Mouse (Mus musculus) limb, embryonic 11.5 days (tissue): Measurements from ENCODE around the gene Gm3336. TPM values are rescaled to one million over a fixed set of nuclear protein-coding genes. Genes with fewer than 3 reads are reported as not detected.

ENCODE experiments used
- ATAC-seq: fragments of 200-750 bp; cut with Nextera tagmentation; 2 replicates; pipeline ENCODE4 v1.8.0; 2017; ENCODE audit warnings: low read depth; ENCODE audit not compliant: insufficient number of reproducible peaks, low FRiP score, low TSS enrichment
- DNase-seq: peaks from one replicate; pipeline ENCODE4 v3.0.0-alpha.2; 2015; ENCODE audit warnings: low spot score
- H3K27ac ChIP-seq: fragments of 300-500 bp; sonication (generic); replicated peaks from 2 replicates; pipeline ENCODE4 v1.5.1; 2014; ENCODE audit warnings: low read depth, mild to moderate bottlenecking, low read length
- H3K27me3 ChIP-seq: fragments of 300-500 bp; sonication (generic); 2 replicates; pipeline ENCODE4 v1.6.1; 2014; ENCODE audit warnings: mild to moderate bottlenecking, low read length, mixed read lengths; ENCODE audit not compliant: control insufficient read depth, insufficient read depth
- H3K36me3 ChIP-seq: fragments of 300-500 bp; sonication (generic); 2 replicates; pipeline ENCODE4 v1.6.1; 2014; ENCODE audit warnings: mild to moderate bottlenecking, low read length, moderate library complexity, mixed read lengths; ENCODE audit not compliant: control insufficient read depth, insufficient read depth
- H3K4me1 ChIP-seq: fragments of 300-500 bp; sonication (generic); 2 replicates; pipeline ENCODE4 v1.6.1; 2014; ENCODE audit warnings: low read length, mixed read lengths; ENCODE audit not compliant: control insufficient read depth, insufficient read depth
- H3K4me2 ChIP-seq: fragments of 300-500 bp; sonication (generic); 2 replicates; pipeline ENCODE4 v1.6.1; 2014; ENCODE audit warnings: low read depth, mild to moderate bottlenecking, moderate library complexity; ENCODE audit not compliant: severe bottlenecking
- H3K4me3 ChIP-seq: fragments of 300-500 bp; sonication (generic); 2 replicates; pipeline ENCODE4 v1.5.1; 2014; ENCODE audit warnings: low read depth, low read length
- H3K9ac ChIP-seq: fragments of 300-500 bp; sonication (generic); 2 replicates; pipeline ENCODE4 v1.6.1; 2014; ENCODE audit warnings: mild to moderate bottlenecking, low read length
- H3K9me3 ChIP-seq: fragments of 300-500 bp; sonication (generic); 2 replicates; pipeline ENCODE4 v1.6.1; 2016; ENCODE audit warnings: low read length; ENCODE audit not compliant: control insufficient read depth
- WGBS: fragments of 180-500 bp; shearing (Covaris S2); extraction: QIAGEN DNeasy Blood & Tissue Kit; methylation state at CpG from one replicate; pipeline ENCODE4 v1.1.7; 2014; 5-methylcytosine and 5-hydroxymethylcytosine counted together
- polyA plus RNA-seq: library from polyadenylated mRNA; unstranded; fragments of >200 nt; fragmentation: Nextera tagmentation; extraction: Ambion mirVana; gene quantifications from 2 replicates; pipeline ENCODE4 v1.2.1, GENCODE M21; 2014

The Gm3336 gene
- polyA plus RNA-seq: not detected in 2 replicates

- no peaks in the 10 kb centered on the region for H3K27me3 ChIP-seq
- no peaks in the 10 kb centered on the region for H3K4me1 ChIP-seq
- no peak within 1 kb of the TSS for H3K4me2 ChIP-seq
- 5% methylated on average over 13 of the region's 19 CpGs for WGBS
- no peaks in the 10 kb centered on the region for H3K9me3 ChIP-seq
- H3K9ac ChIP-seq: no peak within 1 kb of the TSS
- DNase-seq (peak; percentile 76), ATAC-seq (no peak)
- H3K36me3 ChIP-seq: no peaks in the 10 kb centered on the region
- H3K27ac ChIP-seq: no peak within 1 kb of the TSS
- no peak within 1 kb of the TSS for H3K4me3 ChIP-seq
Observed at GRCm38 (mm10) chr8:70718297-70718696, at the start of gene Gm3336. Gene Gm3336, plus strand, starts transcription at chr8:70718543.

GRCm38 (mm10) chr8:70671615-70672324 is 46.6 kb upstream of the Gm3336 start:
- Histone ChIP-seq H3K4me1 (peaks cover 12% of the 10 kb centered on the region), H3K4me3 (no peak overlapping the region), H3K4me2 (0 out of 2 replicates have a peak overlapping the region, but pooled peaks have one; percentile 43), H3K9ac (no peak overlapping the region), H3K9me3 (no peaks in the 10 kb centered on the region), H3K36me3 (no peaks in the 10 kb centered on the region), H3K27ac (no peak overlapping the region; the same call in 1 of the 2 replicates), H3K27me3 (no peaks in the 10 kb centered on the region)
- 69% methylated on average over 10 of the region's 10 CpGs for WGBS
- ATAC-seq (no peak), DNase-seq (no peak)

- DNase-seq (peak; percentile 46), ATAC-seq (peak; percentile 45; the same call in 1 of the 2 replicates)
- 40% methylated on average over 19 of the region's 19 CpGs for WGBS
- no peaks in the 10 kb centered on the region for H3K9me3 ChIP-seq
- H3K9ac ChIP-seq: peak overlapping the region; percentile 70
- H3K27me3 ChIP-seq: no peaks in the 10 kb centered on the region
- H3K36me3 ChIP-seq: no peaks in the 10 kb centered on the region
- H3K27ac ChIP-seq: peak overlapping the region; percentile 59; the same call in 1 of the 2 replicates
- peak overlapping the region; percentile 66 for H3K4me3 ChIP-seq
- peak overlapping the region; percentile 43; the same call in 1 of the 2 replicates for H3K4me2 ChIP-seq
- H3K4me1 ChIP-seq: peaks cover 12% of the 10 kb centered on the region
Observed at GRCm38 (mm10) chr8:70672325-70673078, 45.8 kb upstream of the Gm3336 start.

- Histone ChIP-seq H3K27ac (peak within 1 kb of the TSS; percentile 92), H3K9ac (peak within 1 kb of the TSS; percentile 87), H3K27me3 (no peaks in the 10 kb centered on the region), H3K4me1 (peaks cover 12% of the 10 kb centered on the region), H3K4me2 (peak within 1 kb of the TSS; percentile 66), H3K36me3 (peaks cover 6% of the 10 kb centered on the region), H3K4me3 (peak within 1 kb of the TSS; percentile 66), H3K9me3 (no peaks in the 10 kb centered on the region)
- DNase-seq (peak; percentile 100), ATAC-seq (peak; percentile 96)
- WGBS: under 1% methylated on average over 60 of the region's 60 CpGs
Observed at GRCm38 (mm10) chr8:70673079-70673856, 45.1 kb upstream of the Gm3336 start, which contains the start of gene Lsm4. Gene Lsm4, plus strand, starts transcription at chr8:70673248.

- 0 out of 2 replicates have a peak, but pooled peaks have one; percentile 4 for ATAC-seq
Observed at GRCm38 (mm10) chr8:70674109-70674508, 44.2 kb upstream of the Gm3336 start.

GRCm38 (mm10) chr8:70674716-70675115 is 43.6 kb upstream of the Gm3336 start:
- Histone ChIP-seq H3K4me1 (peaks cover 12% of the 10 kb centered on the region), H3K27ac (no peak overlapping the region), H3K4me2 (no peak overlapping the region), H3K4me3 (no peak overlapping the region), H3K9ac (no peak overlapping the region), H3K27me3 (no peaks in the 10 kb centered on the region), H3K36me3 (peaks cover 16% of the 10 kb centered on the region), H3K9me3 (no peaks in the 10 kb centered on the region)
- ATAC-seq (no peak), DNase-seq (no peak)
- 71% methylated on average over 4 of the region's 4 CpGs for WGBS

More at GRCm38 (mm10) chr8:70674109-70674508, 44.2 kb upstream of the Gm3336 start:
- peak overlapping the region; percentile 87 for H3K9ac ChIP-seq
- H3K27me3 ChIP-seq: no peaks in the 10 kb centered on the region
- H3K9me3 ChIP-seq: no peaks in the 10 kb centered on the region
- WGBS: 86% methylated on average over 3 of the region's 3 CpGs
- peak overlapping the region; percentile 66 for H3K4me3 ChIP-seq
- peak overlapping the region; percentile 92 for H3K27ac ChIP-seq
- peak overlapping the region; percentile 66 for H3K4me2 ChIP-seq
- DNase-seq: no peak
- peaks cover 12% of the 10 kb centered on the region for H3K36me3 ChIP-seq
- H3K4me1 ChIP-seq: peaks cover 12% of the 10 kb centered on the region

GRCm38 (mm10) chr8:70675336-70675735 is 43.0 kb upstream of the Gm3336 start:
- H3K4me2 ChIP-seq: no peak overlapping the region
- no peaks in the 10 kb centered on the region for H3K27me3 ChIP-seq
- H3K4me1 ChIP-seq: peaks cover 12% of the 10 kb centered on the region
- WGBS: 73% methylated on average over 1 of the region's 1 CpGs
- H3K36me3 ChIP-seq: peaks cover 16% of the 10 kb centered on the region
- ATAC-seq: no peak
- DNase-seq: no peak
- H3K9ac ChIP-seq: no peak overlapping the region
- H3K27ac ChIP-seq: no peak overlapping the region
- H3K9me3 ChIP-seq: no peaks in the 10 kb centered on the region
- H3K4me3 ChIP-seq: no peak overlapping the region
